Comparison of ENCODE assay signal across 23 mouse cellular contexts in the genomic region with DNA sequence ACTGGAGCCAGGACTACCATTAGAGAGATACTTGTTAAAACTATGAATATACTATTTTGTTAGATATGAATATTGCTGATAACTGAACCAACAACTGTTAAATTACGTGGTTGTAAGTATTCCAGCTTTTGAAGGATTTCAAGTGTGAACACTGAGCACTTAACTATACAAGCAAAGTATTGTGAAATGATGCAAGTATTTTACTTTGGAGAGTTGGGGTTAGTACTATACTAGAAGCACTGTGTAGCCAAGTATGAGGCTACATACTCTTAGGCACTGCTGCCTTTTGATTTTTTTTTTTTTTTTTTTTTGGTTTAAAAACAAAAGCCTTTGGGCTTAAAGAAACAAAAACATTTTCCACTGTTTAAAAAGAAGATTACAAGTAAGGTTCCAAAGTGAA.
DNase-seq lines count a peak whose midpoint lies in the region; ATAC-seq and TF ChIP-seq lines count a peak whose summit lies in the region.
"Had no signal": no experiment of that assay in that cellular context is flagged by ENCODE, and none has a peak within 500 bp of the region (broad histone marks: within the 10 kb centered on the region; RNA-seq: fewer than 3 reads in every experiment).

No protein-coding gene starts in this region.

- no peaks in the 10 kb centered on the region for H3K27me3 ChIP-seq in lung, embryonic 15.5 days
- H3K27me3 ChIP-seq in lung, postnatal 0 days (replicated peaks; ENCODE audit: insufficient read depth, low read length) = no peaks in the 10 kb centered on the region
- H3K27me3 ChIP-seq: embryonic facial prominence, embryonic 12.5 days; forebrain, embryonic 13.5 days; forebrain, embryonic 15.5 days; Patski had no signal

- H3K4me3 ChIP-seq in lung, embryonic 15.5 days = no peak overlapping the region
- H3K4me3 ChIP-seq in lung, postnatal 0 days (ENCODE audit: low read depth, low read length) = no peak overlapping the region
- H3K4me3 ChIP-seq in lung, adult 2 months (replicated peaks; ENCODE audit: extremely low read depth, low read depth, low read length) = no peak overlapping the region
- H3K4me3 ChIP-seq: embryonic facial prominence, embryonic 10.5 days; embryonic facial prominence, embryonic 12.5 days; forebrain, embryonic 13.5 days; forebrain, embryonic 15.5 days had no signal

- no peak overlapping the region for H3K27ac ChIP-seq in lung, embryonic 15.5 days
- no peak overlapping the region for H3K27ac ChIP-seq in lung, postnatal 0 days (ENCODE audit: low read length)
- H3K27ac ChIP-seq: embryonic facial prominence, embryonic 10.5 days; embryonic facial prominence, embryonic 12.5 days; forebrain, embryonic 13.5 days; forebrain, embryonic 15.5 days had no signal

- H3K4me1 ChIP-seq in lung, embryonic 15.5 days = no peaks in the 10 kb centered on the region
- H3K4me1 ChIP-seq in lung, postnatal 0 days (ENCODE audit: insufficient read depth, low read depth, low read length) = no peaks in the 10 kb centered on the region
- no peaks in the 10 kb centered on the region; the same call in 1 of the 2 replicates for H3K4me1 ChIP-seq in lung, adult 2 months (ENCODE audit: control insufficient read depth, insufficient read depth, low read length)
- H3K4me1 ChIP-seq: embryonic facial prominence, embryonic 10.5 days; embryonic facial prominence, embryonic 12.5 days; forebrain, embryonic 13.5 days; forebrain, embryonic 15.5 days had no signal

- no peak for TF ChIP-seq POLR2A in lung, adult 2 months (IDR thresholded peaks at IDR 0.05; ENCODE audit: borderline replicate concordance, extremely low read depth, low read depth, low read length)

- 0 out of 2 replicates have a peak, but pooled peaks have one; percentile 46 for ATAC-seq in lung, embryonic 15.5 days (ENCODE audit: borderline replicate concordance, extremely low read depth, low FRiP score, low TSS enrichment)
- ATAC-seq in lung, postnatal 0 days = peak; percentile 97
- ATAC-seq: activated CD4-positive, CD25-positive, alpha-beta regulatory T cell, adult 4 months; CD4-positive, CD25-positive, alpha-beta regulatory T cell, adult 4 months; forebrain, embryonic 13.5 days; forebrain, embryonic 15.5 days; Patski had no signal

- no peaks in the 10 kb centered on the region for H3K36me3 ChIP-seq in lung, embryonic 15.5 days
- no peaks in the 10 kb centered on the region for H3K36me3 ChIP-seq in lung, postnatal 0 days (ENCODE audit: insufficient read depth, low read length)
- H3K36me3 ChIP-seq: embryonic facial prominence, embryonic 10.5 days; embryonic facial prominence, embryonic 12.5 days; forebrain, embryonic 15.5 days had no signal

- H3K4me2 ChIP-seq in lung, embryonic 15.5 days = no peak overlapping the region
- no peak overlapping the region for H3K4me2 ChIP-seq in lung, postnatal 0 days (replicated peaks; ENCODE audit: low read depth, low read length)
- H3K4me2 ChIP-seq: embryonic facial prominence, embryonic 12.5 days; forebrain, embryonic 13.5 days; forebrain, embryonic 15.5 days had no signal

- no peaks in the 10 kb centered on the region for H3K9me3 ChIP-seq in lung, embryonic 15.5 days
- H3K9me3 ChIP-seq in lung, postnatal 0 days (ENCODE audit: low read length) = no peaks in the 10 kb centered on the region
- H3K9me3 ChIP-seq: embryonic facial prominence, embryonic 10.5 days; embryonic facial prominence, embryonic 12.5 days; forebrain, embryonic 13.5 days; forebrain, embryonic 15.5 days had no signal

- no peak for DNase-seq in lung, postnatal 4 days
- DNase-seq in lung, postnatal 0 days (ENCODE audit: low spot score) = peak; percentile 87
- DNase-seq in lung, postnatal 14 days = no peak
- DNase-seq in lung, postnatal 36 days = peak; percentile 9
- no peak for DNase-seq in lung, adult 2 months
- DNase-seq in urinary bladder, postnatal 36 days (ENCODE audit: low spot score in 2 of 2) = no peak
- DNase-seq: adrenal gland, adult 8-10 months; adrenal gland, postnatal 14 days; adrenal gland, postnatal 36 days; B cell, adult 2 months; cerebellum, adult 11-12 months; cerebellum, adult 2 months; cerebellum, adult 9-10 months; cerebellum, postnatal 10 days; cerebellum, postnatal 25 days had no signal

- H3K9ac ChIP-seq in lung, embryonic 15.5 days = no peak overlapping the region
- H3K9ac ChIP-seq in lung, postnatal 0 days (replicated peaks; ENCODE audit: low read depth) = no peak overlapping the region
- H3K9ac ChIP-seq: embryonic facial prominence, embryonic 12.5 days; forebrain, embryonic 13.5 days; forebrain, embryonic 15.5 days had no signal

- TF ChIP-seq EP300 in lung, postnatal 0 days (IDR thresholded peaks at IDR 0.05) = 0 out of 2 replicates have a peak, but pooled peaks have one; percentile 42

- TF ChIP-seq CTCF in lung, postnatal 0 days (IDR thresholded peaks at IDR 0.05) = no peak
- TF ChIP-seq CTCF in lung, adult 2 months (IDR thresholded peaks at IDR 0.05; ENCODE audit: insufficient read depth, low read length) = no peak

- WGBS in lung, embryonic 15.5 days = 58% methylated on average over 1 of the region's 1 CpGs
- 65% methylated on average over 1 of the region's 1 CpGs for WGBS in lung, postnatal 0 days
- 69% methylated on average over 1 of the region's 1 CpGs for WGBS in lung, adult 2 months

Comparison
In these comparisons a context has a peak if more than half of its experiments do, and no peak if none do; other contexts are left out.
1. DNase-seq: peak in lung, postnatal 0 days (single experiment) and lung, postnatal 36 days (single experiment); none in lung, postnatal 4 days (0 of 2), lung, postnatal 14 days (single experiment), lung, adult 2 months (single experiment) and urinary bladder, postnatal 36 days (0 of 2).